Mouse (Mus musculus) liver, postnatal 0 days (tissue): ENCODE measurements around the gene 2700097O09Rik. TPM values are rescaled to one million over a fixed set of nuclear protein-coding genes. Genes with fewer than 3 reads are reported as not detected.
"Not testable (repeated sequence)": the region's sequence is repeated elsewhere in the genome, so short reads cannot be mapped to it uniquely, and the experiment has no call there.

ENCODE experiments used
- ATAC-seq: fragments of 200-750 bp; cut with Nextera tagmentation; 2 replicates; pipeline ENCODE4 v1.8.0; 2017; ENCODE audit warnings: mild to moderate bottlenecking, moderate library complexity
- DNase-seq: peaks from one replicate; pipeline ENCODE4 v3.0.0-alpha.2; 2016
- H3K27ac ChIP-seq: fragments of 300-500 bp; sonication (generic); 2 replicates; pipeline ENCODE4 v1.5.1; 2014; ENCODE audit warnings: antibody characterized with exemption, moderate library complexity, mild to moderate bottlenecking, low read depth
- H3K27me3 ChIP-seq: fragments of 300-500 bp; sonication (generic); 2 replicates; pipeline ENCODE4 v1.6.1; 2014; ENCODE audit warnings: low read length, control low read depth, mixed read lengths; ENCODE audit not compliant: insufficient read depth
- H3K36me3 ChIP-seq: fragments of 300-500 bp; sonication (generic); replicated peaks from 2 replicates; pipeline ENCODE4 v1.6.1; 2014; ENCODE audit warnings: mild to moderate bottlenecking, control low read depth, low read length, moderate library complexity, mixed read lengths; ENCODE audit not compliant: insufficient read depth
- H3K4me1 ChIP-seq: fragments of 300-500 bp; sonication (generic); 2 replicates; pipeline ENCODE4 v1.6.1; 2014; ENCODE audit warnings: antibody characterized with exemption, mild to moderate bottlenecking, control low read depth; ENCODE audit not compliant: insufficient read depth
- H3K4me2 ChIP-seq: fragments of 300-500 bp; sonication (generic); 2 replicates; pipeline ENCODE4 v1.6.1; 2014; ENCODE audit warnings: low read depth, mild to moderate bottlenecking, low read length, moderate library complexity, mixed read lengths
- H3K4me3 ChIP-seq: fragments of 300-500 bp; sonication (generic); 2 replicates; pipeline ENCODE4 v1.5.1; 2014; ENCODE audit warnings: low read depth, low read length
- H3K9ac ChIP-seq: fragments of 300-500 bp; sonication (generic); replicated peaks from 2 replicates; pipeline ENCODE4 v1.6.1; 2014; ENCODE audit warnings: mild to moderate bottlenecking, moderate library complexity
- H3K9me3 ChIP-seq: fragments of 300-500 bp; sonication (generic); 2 replicates; pipeline ENCODE4 v1.6.1; 2016; ENCODE audit warnings: mild to moderate bottlenecking, control low read depth, low read length, mixed read lengths
- CTCF ChIP-seq: sonication (generic); IDR thresholded peaks from 2 replicates; pipeline ENCODE4 v1.5.1; 2016; ENCODE audit warnings: antibody characterized with exemption, low read depth
- EP300 ChIP-seq: IDR thresholded peaks from 2 replicates; pipeline ENCODE4 v1.6.1; 2016; ENCODE audit warnings: antibody characterized with exemption, low read depth, mild to moderate bottlenecking
- WGBS: fragments of 180-500 bp; shearing (Covaris S2); extraction: QIAGEN DNeasy Blood & Tissue Kit; methylation state at CpG from one replicate; pipeline ENCODE4 v1.1.7; 2014; ENCODE audit not compliant: insufficient replicate concordance; 5-methylcytosine and 5-hydroxymethylcytosine counted together
- polyA plus RNA-seq: library from polyadenylated mRNA; unstranded; fragments of >200 nt; fragmentation: Nextera tagmentation; extraction: Ambion mirVana; gene quantifications from 2 replicates; pipeline ENCODE4 v1.2.1, GENCODE M21; 2015

The 2700097O09Rik gene
- polyA plus RNA-seq, 1 experiment from 2014 or later, result 14.0 TPM

DNA sequence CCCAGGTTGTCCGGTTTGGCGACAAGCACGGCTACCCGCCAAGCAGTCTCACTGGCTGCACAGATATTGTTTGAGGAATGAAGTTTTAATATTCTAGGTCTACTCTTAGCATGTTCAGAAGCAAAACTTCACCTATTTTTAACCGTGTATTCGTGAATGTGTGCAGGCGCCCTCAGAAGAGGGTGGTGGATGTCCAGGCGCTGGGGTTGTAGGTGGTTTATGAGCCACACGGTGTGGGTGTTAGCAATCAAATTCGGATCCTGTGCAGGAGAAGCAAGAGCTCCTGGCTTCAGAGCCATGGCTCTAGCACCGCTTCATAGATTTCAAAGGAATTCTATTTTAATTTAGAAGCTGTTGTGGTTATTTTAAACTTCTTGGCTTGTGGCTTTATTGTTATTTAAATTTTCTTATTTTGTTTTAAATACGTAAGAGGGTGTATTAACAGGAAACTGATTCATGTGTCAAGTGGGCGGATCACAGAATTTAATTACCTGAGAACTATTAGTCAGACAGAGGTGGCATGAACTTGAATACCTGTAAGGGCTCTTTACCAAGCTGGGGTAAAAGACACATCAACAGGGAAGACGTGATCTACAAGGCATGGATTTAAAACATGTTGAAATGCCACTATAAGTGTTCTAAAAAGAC lies 72.4 kb downstream of the 2700097O09Rik start:
- WGBS, result 84% methylated on average over 14 of the region's 14 CpGs

DNA sequence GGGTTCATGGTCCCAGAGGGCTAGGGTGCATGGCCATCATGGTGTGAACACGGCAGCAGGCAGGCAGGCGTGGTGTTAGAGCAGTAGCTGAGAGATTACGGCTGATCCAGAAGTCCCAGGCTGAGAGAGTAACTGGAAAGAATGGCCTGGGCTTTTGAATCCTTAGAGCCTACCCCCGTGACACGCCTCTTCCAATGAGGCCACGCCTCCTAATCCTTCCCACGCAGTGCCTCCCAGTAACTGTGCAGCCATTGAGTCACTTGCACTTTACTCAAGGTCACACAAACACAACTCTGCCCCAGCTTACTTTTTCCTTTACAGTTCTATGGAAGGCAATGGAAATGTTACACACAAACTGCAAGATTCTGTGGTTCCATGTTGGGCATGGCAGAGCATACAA lies 73.8 kb downstream of the 2700097O09Rik start:
- TF ChIP-seq EP300 (no peak), CTCF (no peak)
- no peak overlapping the region for H3K4me2 ChIP-seq
- H3K36me3 ChIP-seq, result no peaks in the 10 kb centered on the region
- H3K4me3 ChIP-seq, result no peak overlapping the region
- H3K27ac ChIP-seq, result no peak overlapping the region
- H3K4me1 ChIP-seq, result no peaks in the 10 kb centered on the region
- H3K9ac ChIP-seq, result no peak overlapping the region
- no peak for DNase-seq
- peaks cover 3% of the 10 kb centered on the region; the same call in 1 of the 2 replicates for H3K9me3 ChIP-seq
- H3K27me3 ChIP-seq, result no peaks in the 10 kb centered on the region
- no peak for ATAC-seq
- WGBS, result 90% methylated on average over 7 of the region's 7 CpGs

More for the DNA sequence above, 72.4 kb downstream of the 2700097O09Rik start:
- no peak overlapping the region for H3K4me2 ChIP-seq
- H3K4me1 ChIP-seq, result no peaks in the 10 kb centered on the region
- H3K36me3 ChIP-seq, result no peaks in the 10 kb centered on the region
- no peak for ATAC-seq
- no peak overlapping the region for H3K9ac ChIP-seq
- no peak overlapping the region for H3K4me3 ChIP-seq
- TF ChIP-seq EP300, result no peak
- TF ChIP-seq CTCF, result no peak
- DNase-seq, result no peak
- H3K27me3 ChIP-seq, result no peaks in the 10 kb centered on the region
- peaks cover 3% of the 10 kb centered on the region; the same call in 1 of the 2 replicates for H3K9me3 ChIP-seq
- H3K27ac ChIP-seq, result no peak overlapping the region

DNA sequence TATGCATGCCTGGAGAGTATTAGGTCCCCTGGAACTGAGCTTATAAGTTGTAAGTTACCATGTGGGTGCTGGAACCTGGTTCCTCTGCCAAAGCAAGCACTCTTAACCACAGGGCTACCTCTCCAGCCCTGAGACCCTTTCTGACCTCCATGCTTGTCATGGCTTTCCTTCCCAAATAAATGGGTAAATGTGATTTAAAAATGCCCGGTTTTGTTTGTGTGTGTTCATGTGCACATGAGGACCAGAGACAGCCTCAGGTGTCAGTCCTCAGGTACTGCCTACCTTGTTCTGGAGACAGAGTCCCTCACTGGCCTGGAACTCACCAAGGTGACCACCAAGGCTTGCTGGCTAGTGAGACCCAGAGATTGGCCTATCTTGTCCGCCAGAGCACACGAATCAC lies 75.5 kb downstream of the 2700097O09Rik start:
- Histone ChIP-seq H3K4me2 (no peak overlapping the region), H3K9ac (no peak overlapping the region), H3K9me3 (peaks cover 3% of the 10 kb centered on the region; the same call in 1 of the 2 replicates), H3K4me1 (peaks cover 3% of the 10 kb centered on the region; the same call in 1 of the 2 replicates), H3K27me3 (no peaks in the 10 kb centered on the region), H3K36me3 (no peaks in the 10 kb centered on the region), H3K27ac (no peak overlapping the region), H3K4me3 (no peak overlapping the region)
- ATAC-seq (no peak), DNase-seq (no peak)
- 77% methylated on average over 3 of the region's 3 CpGs for WGBS
- TF ChIP-seq EP300 (no peak), CTCF (no peak)

DNA sequence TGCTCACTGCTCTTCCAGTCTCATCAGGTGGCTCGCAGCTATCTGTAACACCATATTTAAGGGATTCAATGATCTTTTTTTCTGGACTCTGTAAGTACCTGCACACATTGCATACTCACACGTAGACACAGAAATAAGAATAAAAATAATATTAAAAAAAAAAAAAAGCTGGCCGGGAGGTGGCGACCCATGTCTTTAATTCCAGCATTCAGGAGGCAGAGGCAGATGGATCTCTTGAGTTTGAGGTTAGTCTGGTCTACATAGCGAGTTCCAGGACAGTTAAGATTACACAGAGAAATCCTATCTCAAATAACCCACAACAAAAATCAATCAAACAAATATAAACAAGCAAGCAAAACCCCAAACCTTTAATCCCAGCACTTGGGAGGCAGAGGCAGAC lies 76.1 kb downstream of the 2700097O09Rik start:
- no peak overlapping the region for H3K4me3 ChIP-seq
- no peak overlapping the region for H3K4me2 ChIP-seq
- no peak for DNase-seq
- no peak overlapping the region for H3K27ac ChIP-seq
- 83% methylated on average over 5 of the region's 5 CpGs for WGBS
- peaks cover 4% of the 10 kb centered on the region; the same call in 1 of the 2 replicates for H3K4me1 ChIP-seq
- peaks cover 3% of the 10 kb centered on the region; the same call in 1 of the 2 replicates for H3K9me3 ChIP-seq
- TF ChIP-seq CTCF (no peak), EP300 (no peak)
- H3K9ac ChIP-seq, result no peak overlapping the region
- no peak for ATAC-seq
- H3K36me3 ChIP-seq, result no peaks in the 10 kb centered on the region
- H3K27me3 ChIP-seq, result no peaks in the 10 kb centered on the region

DNA sequence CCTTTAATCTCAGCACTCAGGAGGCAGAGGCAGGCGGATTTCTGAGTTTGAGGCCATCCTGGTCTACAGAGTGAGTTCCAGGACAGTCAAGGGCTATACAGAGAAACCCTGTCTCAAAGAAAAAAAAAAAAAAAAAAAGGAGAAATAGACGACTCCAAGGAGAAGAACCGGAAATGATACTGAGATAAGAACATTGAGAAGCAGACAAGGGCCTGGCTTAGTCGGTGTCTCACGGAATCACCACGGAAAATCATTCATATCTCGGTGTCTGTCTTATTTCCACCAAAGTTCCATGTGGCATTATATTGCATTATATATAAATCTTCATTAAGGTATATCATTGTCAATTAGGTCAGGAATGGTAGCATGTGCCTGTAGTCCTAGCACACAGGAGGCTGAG lies 77.4 kb downstream of the 2700097O09Rik start:
- H3K27ac ChIP-seq, H3K4me3 ChIP-seq, H3K4me2 ChIP-seq, DNase-seq, H3K36me3 ChIP-seq, H3K27me3 ChIP-seq, ATAC-seq, H3K9me3 ChIP-seq, H3K9ac ChIP-seq: not testable (repeated sequence)
- H3K4me1 ChIP-seq, result peaks cover 13% of the 10 kb centered on the region; the same call in 1 of the 2 replicates
- 69% methylated on average over 7 of the region's 7 CpGs for WGBS

DNA sequence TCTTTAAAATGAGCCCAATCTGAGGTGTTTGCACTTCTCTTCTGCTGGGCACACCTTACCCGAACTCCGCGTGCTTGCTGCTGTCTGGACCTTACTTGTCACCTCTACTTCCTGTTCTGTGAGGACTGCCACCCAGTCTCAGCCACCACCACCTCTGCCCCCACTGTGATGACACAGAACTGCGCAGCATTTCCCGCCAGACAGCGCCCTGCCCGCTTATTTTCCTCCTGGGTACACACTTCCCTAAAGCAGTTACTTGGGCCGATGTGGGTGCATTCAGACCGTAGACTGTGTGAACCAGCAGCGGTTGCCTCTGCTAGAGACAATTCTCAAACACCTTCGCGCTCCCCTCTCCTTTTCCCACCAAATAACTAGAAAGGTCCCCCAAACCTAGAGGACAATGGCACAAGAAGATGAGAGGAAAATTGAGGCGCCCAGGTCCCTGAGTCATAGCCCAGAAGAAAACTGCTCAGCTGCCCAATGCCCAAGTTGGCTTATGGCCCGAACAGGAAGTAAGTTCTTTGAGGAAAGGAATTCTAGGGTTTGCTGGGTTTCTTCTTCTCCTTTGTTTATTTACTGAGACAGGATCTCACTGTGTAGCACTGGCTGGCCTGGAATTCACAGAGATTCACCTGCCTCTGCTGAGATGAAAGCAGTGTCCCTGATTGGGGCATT lies 80.8 kb downstream of the 2700097O09Rik start:
- Histone ChIP-seq H3K4me2 (peak overlapping the region; percentile 44), H3K27ac (peak overlapping the region; percentile 63), H3K9me3 (no peaks in the 10 kb centered on the region), H3K27me3 (no peaks in the 10 kb centered on the region), H3K9ac (no peak overlapping the region), H3K4me1 (peaks cover 13% of the 10 kb centered on the region; the same call in 1 of the 2 replicates), H3K4me3 (no peak overlapping the region), H3K36me3 (no peaks in the 10 kb centered on the region)
- TF ChIP-seq CTCF (no peak), EP300 (no peak)
- ATAC-seq (peak; percentile 72), DNase-seq (peak; percentile 67)
- WGBS, result 43% methylated on average over 14 of the region's 14 CpGs
